Mouse (Mus musculus): ENCODE results near the gene Slc17a2. TPM values are rescaled to one million over a fixed set of nuclear protein-coding genes. Genes with fewer than 3 reads are reported as not detected.

Slc17a2 gene
- total and polyA plus RNA-seq, 3 experiments = not detected

DNA sequence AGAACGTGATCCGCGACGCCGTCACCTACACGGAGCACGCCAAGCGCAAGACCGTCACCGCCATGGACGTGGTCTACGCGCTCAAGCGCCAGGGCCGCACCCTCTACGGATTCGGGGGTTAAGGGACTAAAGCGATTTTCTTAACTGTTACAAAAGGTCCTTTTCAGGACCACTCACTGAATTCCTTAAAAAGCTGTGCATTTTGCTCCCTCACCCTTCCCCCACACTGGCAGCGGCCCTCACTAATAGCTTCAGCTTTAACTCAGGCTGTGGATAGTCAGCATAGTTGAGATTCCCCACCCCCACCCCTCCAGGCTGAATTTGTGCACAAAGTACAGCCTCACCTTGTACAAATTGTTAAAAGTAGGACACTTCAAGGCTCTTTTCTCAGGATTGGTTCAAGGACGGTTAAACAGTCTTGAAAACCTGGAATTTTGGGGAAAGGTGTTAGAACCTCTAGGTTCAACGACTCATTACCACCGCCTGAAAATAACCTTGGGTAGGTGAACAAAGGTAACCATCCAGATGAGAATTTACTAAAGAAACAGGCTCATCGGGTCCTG lies 49.5 kb upstream of the Slc17a2 start (continued):
- peak; percentile 11; the same call in 1 of the 2 replicates for TF ChIP-seq MEF2A (IDR thresholded peaks at IDR 0.05; ENCODE audit: borderline replicate concordance, low read depth, low read length)
- no peak for TF ChIP-seq GABPA (IDR thresholded peaks at IDR 0.05; ENCODE audit: insufficient replicate concordance, low read depth, low read length)
- TF ChIP-seq RAD21 (IDR thresholded peaks at IDR 0.05; ENCODE audit: low read depth, low read length) = no peak
- peak; percentile 76; the same call in 1 of the 2 replicates for TF ChIP-seq SIN3A (IDR thresholded peaks at IDR 0.05; ENCODE audit: low read length)
- TF ChIP-seq JUN (IDR thresholded peaks at IDR 0.05; ENCODE audit: insufficient read depth, low read depth, low read length) = no peak
- TF ChIP-seq NRF1 (IDR thresholded peaks at IDR 0.05; ENCODE audit: low read depth, low read length) = 0 out of 2 replicates have a peak, but pooled peaks have one; percentile 13
- peak; percentile 92; the same call in 1 of the 2 replicates for TF ChIP-seq CHD1 (IDR thresholded peaks at IDR 0.05; ENCODE audit: low read depth, low read length)
- TF ChIP-seq PAX5 (IDR thresholded peaks at IDR 0.05; ENCODE audit: low read length) = no peak
- TF ChIP-seq NELFE (IDR thresholded peaks at IDR 0.05; ENCODE audit: low read depth, low read length) = peak; percentile 95
- TF ChIP-seq UBTF (IDR thresholded peaks at IDR 0.05; ENCODE audit: low read depth, low read length) = peak; percentile 93
- TF ChIP-seq RCOR1 (conservative IDR thresholded peaks at IDR 0.05; ENCODE audit: low read depth, low read length) = peak; percentile 43
- TF ChIP-seq POLR2AphosphoS2 (IDR thresholded peaks at IDR 0.05; ENCODE audit: low read depth, low read length) = peak; percentile 100

DNA sequence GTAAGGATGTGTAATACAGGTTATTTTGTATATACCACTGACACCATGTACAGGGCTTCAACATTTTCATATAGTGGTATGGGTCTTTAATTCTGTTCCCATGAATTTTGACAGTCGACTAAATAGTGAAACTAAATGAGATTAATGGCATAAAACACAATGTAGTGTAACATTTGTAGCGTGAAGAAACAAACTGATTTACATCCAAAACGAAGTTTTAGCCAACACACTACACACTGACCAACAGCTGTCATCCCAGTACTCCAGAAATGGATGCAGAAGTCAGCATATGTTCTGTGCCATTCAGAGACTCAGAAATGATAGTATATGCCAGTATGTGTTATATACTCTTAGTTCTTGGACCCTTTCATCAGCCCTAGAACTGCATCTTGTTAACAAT lies 48.9 kb upstream of the Slc17a2 start:
- no peak for TF ChIP-seq E2F4 (IDR thresholded peaks at IDR 0.05; ENCODE audit: insufficient replicate concordance, low read depth, low read length)
- peak overlapping the region; percentile 9; the same call in 1 of the 2 replicates for H3K9ac ChIP-seq (ENCODE audit: insufficient read depth, low read depth)
- in situ Hi-C loops (cut with MboI; ENCODE audit: low pct_ligation_motif_present, low pct_unique_long_range_greater_than_20kb, low sequenced_read_pairs) (loop anchor here (25.0 kb wide), 1 partner anchor 1721 kb away; the partner anchor contains the start of genes Hist1h2ag, Hist1h2ah, Hist1h2bj and Hist1h2bk), dilution Hi-C loops (cut with MboI; ENCODE audit: extremely low pct_ligation_motif_present, extremely low pct_unique_long_range_greater_than_20kb, low sequenced_read_pairs) (no loop called here)
- peak overlapping the region in 1 of 3 experiments; percentile 1 for H3K4me3 ChIP-seq (replicated peaks in 1 of 3; ENCODE audit: low read depth in 2 of 3, low read length in 2 of 3, poor library complexity in 1 of 3)
- H3K27ac ChIP-seq (ENCODE audit: insufficient read depth, low read depth) = peak overlapping the region; percentile 42; the same call in 1 of the 2 replicates
- H3K4me2 ChIP-seq (ENCODE audit: insufficient read depth, low read depth, poor library complexity, severe bottlenecking) = 0 out of 2 replicates have a peak overlapping the region, but pooled peaks have one; percentile 7
- H3K9me3 ChIP-seq (replicated peaks; ENCODE audit: low read length) = no peaks in the 10 kb centered on the region
- H3K36me3 ChIP-seq (replicated peaks in 1 of 2; ENCODE audit: control insufficient read depth in 1 of 2, insufficient read depth in 1 of 2, low read length in 1 of 2) = no peaks in the 10 kb centered on the region
- DNase-seq (ENCODE audit: extremely low read depth) = no peak
- H3K4me1 ChIP-seq (ENCODE audit: control insufficient read depth in 1 of 2, insufficient read depth in 2 of 2) = peaks cover 3 to 44% of the 10 kb centered on the region in 2 experiments; a peak in 3 of 4 replicates
- H3K79me2 ChIP-seq (replicated peaks; ENCODE audit: control insufficient read depth, extremely low read depth, insufficient read depth, poor library complexity, severe bottlenecking) = no peaks in the 10 kb centered on the region
- no peaks in the 10 kb centered on the region for H3K27me3 ChIP-seq (replicated peaks)

DNA sequence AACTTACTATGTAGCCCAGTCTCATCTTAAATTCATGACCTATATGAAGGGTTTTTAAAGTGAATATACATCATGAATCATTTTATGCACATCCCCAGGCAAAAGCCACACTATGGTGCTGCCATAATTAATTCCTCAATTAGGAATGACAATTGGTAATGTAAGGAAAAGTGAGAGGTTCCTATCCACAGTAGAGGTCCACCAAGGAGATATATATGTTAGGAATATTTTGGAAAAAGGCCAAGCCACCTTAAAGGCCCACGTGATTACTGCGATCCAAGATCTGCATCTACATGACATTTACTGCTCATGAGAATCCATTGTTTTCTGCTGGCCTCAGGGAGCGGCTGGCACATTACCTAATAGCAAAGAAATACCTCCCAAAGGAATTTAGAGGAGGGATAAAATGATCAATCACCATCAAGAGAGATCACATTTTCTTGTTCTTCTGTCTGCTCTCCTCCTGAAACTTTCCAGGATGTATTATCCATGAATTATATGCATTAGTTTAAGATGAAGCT lies 47.5 kb upstream of the Slc17a2 start:
- no peak for TF ChIP-seq TBP (conservative IDR thresholded peaks at IDR 0.05; ENCODE audit: low read depth, low read length)
- TF ChIP-seq E2F4 (IDR thresholded peaks at IDR 0.05; ENCODE audit: insufficient replicate concordance, low read depth, low read length) = no peak
- no peak for TF ChIP-seq ZMIZ1 (IDR thresholded peaks at IDR 0.05; ENCODE audit: low read depth, low read length)
- TF ChIP-seq USF1 (IDR thresholded peaks at IDR 0.05; ENCODE audit: low read depth, low read length) = no peak
- TF ChIP-seq RCOR1 (conservative IDR thresholded peaks at IDR 0.05; ENCODE audit: low read depth, low read length) = no peak
- no peak for TF ChIP-seq TCF12 (IDR thresholded peaks at IDR 0.05; ENCODE audit: low read depth, low read length)
- no peak for TF ChIP-seq NRF1 (IDR thresholded peaks at IDR 0.05; ENCODE audit: low read depth, low read length)
- TF ChIP-seq NELFE (IDR thresholded peaks at IDR 0.05; ENCODE audit: low read depth, low read length) = no peak
- no peaks in the 10 kb centered on the region for H3K36me3 ChIP-seq (replicated peaks in 1 of 2; ENCODE audit: control insufficient read depth in 1 of 2, insufficient read depth in 1 of 2, low read length in 1 of 2)
- peaks cover 3 to 51% of the 10 kb centered on the region in 2 experiments; a peak in 3 of 4 replicates for H3K4me1 ChIP-seq (ENCODE audit: control insufficient read depth in 1 of 2, insufficient read depth in 2 of 2)
- H3K27ac ChIP-seq (ENCODE audit: insufficient read depth, low read depth) = no peak overlapping the region; the same call in 1 of the 2 replicates
- in situ Hi-C loops (cut with MboI; ENCODE audit: low pct_ligation_motif_present, low pct_unique_long_range_greater_than_20kb, low sequenced_read_pairs) = loop anchor here (25.0 kb wide), 1 partner anchor 1722 kb away; the partner anchor contains the start of genes Hist1h2ag, Hist1h2ah, Hist1h2bj and Hist1h2bk
- no peaks in the 10 kb centered on the region for H3K79me2 ChIP-seq (replicated peaks; ENCODE audit: control insufficient read depth, extremely low read depth, insufficient read depth, poor library complexity, severe bottlenecking)
- H3K9ac ChIP-seq (ENCODE audit: insufficient read depth, low read depth) = peak overlapping the region; percentile 32; the same call in 1 of the 2 replicates
- dilution Hi-C loops (cut with MboI; ENCODE audit: extremely low pct_ligation_motif_present, extremely low pct_unique_long_range_greater_than_20kb, low sequenced_read_pairs) = no loop called here
- no peak overlapping the region for H3K4me3 ChIP-seq (replicated peaks in 1 of 3; ENCODE audit: low read depth in 2 of 3, low read length in 2 of 3, poor library complexity in 1 of 3)
- H3K9me3 ChIP-seq (replicated peaks; ENCODE audit: low read length) = no peaks in the 10 kb centered on the region
- no peak for DNase-seq (ENCODE audit: extremely low read depth)
- no peaks in the 10 kb centered on the region for H3K27me3 ChIP-seq (replicated peaks)
- H3K4me2 ChIP-seq (ENCODE audit: insufficient read depth, low read depth, poor library complexity, severe bottlenecking) = no peak overlapping the region
